Mouse (Mus musculus) neural tube, embryonic 13.5 days (tissue): Measurements from ENCODE around the gene Znhit1. TPM values are rescaled to one million over a fixed set of nuclear protein-coding genes. Genes with fewer than 3 reads are reported as not detected.
A peak's percentile ranks its signal among the peaks of the same experiment; 100 is the strongest.

ENCODE experiments used
- ATAC-seq: fragments of 200-750 bp; cut with Nextera tagmentation; 2 replicates; pipeline ENCODE4 v1.8.0; 2017; ENCODE audit warnings: low read depth, mild to moderate bottlenecking, moderate TSS enrichment, moderate library complexity
- H3K27ac ChIP-seq: fragments of 300-500 bp; sonication (generic); replicated peaks from 2 replicates; pipeline ENCODE4 v1.5.1; 2015; ENCODE audit warnings: moderate library complexity, mild to moderate bottlenecking, inconsistent platforms
- H3K27me3 ChIP-seq: fragments of 300-500 bp; sonication (generic); 2 replicates; pipeline ENCODE4 v1.6.1; 2015; ENCODE audit warnings: mild to moderate bottlenecking, inconsistent platforms
- H3K36me3 ChIP-seq: fragments of 300-500 bp; sonication (generic); 2 replicates; pipeline ENCODE4 v1.6.1; 2015; ENCODE audit warnings: mild to moderate bottlenecking, inconsistent platforms
- H3K4me1 ChIP-seq: fragments of 300-500 bp; sonication (generic); replicated peaks from 2 replicates; pipeline ENCODE4 v1.6.1; 2015; ENCODE audit warnings: inconsistent platforms
- H3K4me2 ChIP-seq: fragments of 300-500 bp; sonication (generic); 2 replicates; pipeline ENCODE4 v1.6.1; 2015; ENCODE audit warnings: inconsistent platforms, mild to moderate bottlenecking, moderate library complexity
- H3K4me3 ChIP-seq: fragments of 300-500 bp; sonication (generic); 2 replicates; pipeline ENCODE4 v1.5.1; 2015; ENCODE audit warnings: mild to moderate bottlenecking, inconsistent platforms
- H3K9ac ChIP-seq: fragments of 300-500 bp; sonication (generic); 2 replicates; pipeline ENCODE4 v1.6.1; 2015; ENCODE audit warnings: moderate library complexity, mild to moderate bottlenecking, inconsistent platforms
- H3K9me3 ChIP-seq: fragments of 300-500 bp; sonication (generic); 2 replicates; pipeline ENCODE4 v1.6.1; 2016; ENCODE audit warnings: inconsistent platforms
- WGBS: fragments of 180-500 bp; shearing (Covaris S2); methylation state at CpG from one replicate; pipeline ENCODE4 v1.1.7; 2015; 5-methylcytosine and 5-hydroxymethylcytosine counted together
- microRNA counts: library from miRNA; unstranded; fragments of <30 nt; microRNA quantifications from one replicate; lab custom pipeline; 2016
- microRNA-seq: library from miRNA; unstranded; fragments of <30 nt; microRNA quantifications from one replicate; pipeline ENCODE4, GENCODE M21; 2016
- polyA plus RNA-seq: library from polyadenylated mRNA; unstranded; fragments of >200 nt; fragmentation: Nextera tagmentation; extraction: Ambion mirVana; gene quantifications from 2 replicates; pipeline ENCODE4 v1.2.1, GENCODE M21; 2015

Znhit1 gene
- polyA plus RNA-seq, 1 experiment from 2014 or later = 110 TPM

- no peak overlapping the region for H3K4me3 ChIP-seq
- ATAC-seq = no peak
- WGBS = 89% methylated on average over 5 of the region's 5 CpGs
- H3K27ac ChIP-seq = no peak overlapping the region
- H3K27me3 ChIP-seq = no peaks in the 10 kb centered on the region
- H3K4me2 ChIP-seq = no peak overlapping the region
- peaks cover 3% of the 10 kb centered on the region; the same call in 1 of the 2 replicates for H3K4me1 ChIP-seq
- H3K36me3 ChIP-seq = no peaks in the 10 kb centered on the region
- no peaks in the 10 kb centered on the region for H3K9me3 ChIP-seq
- H3K9ac ChIP-seq = no peak overlapping the region
Observed at GRCm38 (mm10) chr5:136932956-136933355, 54.9 kb downstream of the Znhit1 start.

MicroRNAs encoded within 50 kb of the gene (microRNA counts, 519-probe panel; counts per million panel counts)
- microRNA mmu-miR-702 (lab: Ali Mortazavi, UCI) = not detected

Small RNAs within 50 kb of the gene (microRNA-seq; reads per million reads assigned to microRNA genes)
- gene Mir702 = 37.9 reads per million, percentile 42 among the genes with 10 or more reads in this experiment

Other genes with a start within 250 kb of the Znhit1 start
- gene Col26a1, start 104.8 kb downstream of the Znhit1 start, polyA plus RNA-seq = 45.3 and 47.2 TPM in 2 replicates
- gene Ift22, start 79.9 kb downstream of the Znhit1 start, polyA plus RNA-seq = 112 and 124 TPM in 2 replicates
- 327 and 376 TPM in 2 replicates for gene Fis1, start 34.7 kb downstream of the Znhit1 start, polyA plus RNA-seq
- 0.17 and 0.39 TPM in 2 replicates for gene Cldn15, start 21.4 kb downstream of the Znhit1 start, polyA plus RNA-seq
- gene Plod3, start 1.0 kb downstream of the Znhit1 start, polyA plus RNA-seq = 34.5 and 41.7 TPM in 2 replicates
- gene Vgf, start 38.4 kb upstream of the Znhit1 start, polyA plus RNA-seq = 4.0 and 4.6 TPM in 2 replicates
- 207 and 216 TPM in 2 replicates for gene Ap1s1, start 58.1 kb upstream of the Znhit1 start, polyA plus RNA-seq
- gene Serpine1, start 84.2 kb upstream of the Znhit1 start, polyA plus RNA-seq = 0.25 TPM in 1 of 2 replicates, not detected in the other
- gene Trim56, start 128.2 kb upstream of the Znhit1 start, polyA plus RNA-seq = 2.1 and 2.9 TPM in 2 replicates
- not detected in 2 replicates for gene Muc3, start 161.3 kb upstream of the Znhit1 start, polyA plus RNA-seq
- 0.10 TPM in 1 of 2 replicates, not detected in the other for gene Muc3a, start 224.4 kb upstream of the Znhit1 start, polyA plus RNA-seq